Mouse (Mus musculus) heart, adult 18-20 months (tissue): ENCODE data around the gene Polr2e. TPM values are rescaled to one million over a fixed set of nuclear protein-coding genes. Genes with fewer than 3 reads are reported as not detected.

Experiments
- DNase-seq, 2 experiments: peaks; one replicate each; pipeline ENCODE4 v3.0.0; 2021 to 2022; ENCODE audit warnings: mixed read lengths in 1 of 2
- total RNA-seq, 2 experiments: library from RNA; stranded (reverse); gene quantifications; 2 replicates each; pipeline ENCODE4 v1.2.3; 2021

The Polr2e gene
- total RNA-seq, 2 experiments from 2014 or later = 92.9 to 97.6 TPM

DNA sequence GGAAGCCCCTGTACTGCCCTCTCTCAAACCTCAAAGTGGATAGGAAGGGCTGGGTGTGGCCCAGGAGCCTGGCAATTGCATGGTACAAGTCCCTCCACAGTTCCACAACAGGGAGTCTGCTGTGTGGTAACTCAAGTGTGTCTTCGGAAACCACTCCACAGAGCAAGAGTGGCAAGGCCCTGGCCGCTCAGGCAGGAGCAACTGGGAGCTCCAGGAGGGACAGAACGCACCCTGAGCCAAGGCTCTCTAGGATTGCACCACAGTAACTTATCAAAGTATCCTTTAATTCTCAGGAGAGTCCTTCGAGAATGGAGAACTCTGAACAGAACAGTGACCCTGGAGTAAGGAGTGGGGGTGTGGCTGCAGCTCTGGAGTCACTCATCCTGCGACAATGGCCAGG, 3.9 kb downstream of the Polr2e start:
- no peak for DNase-seq

DNA sequence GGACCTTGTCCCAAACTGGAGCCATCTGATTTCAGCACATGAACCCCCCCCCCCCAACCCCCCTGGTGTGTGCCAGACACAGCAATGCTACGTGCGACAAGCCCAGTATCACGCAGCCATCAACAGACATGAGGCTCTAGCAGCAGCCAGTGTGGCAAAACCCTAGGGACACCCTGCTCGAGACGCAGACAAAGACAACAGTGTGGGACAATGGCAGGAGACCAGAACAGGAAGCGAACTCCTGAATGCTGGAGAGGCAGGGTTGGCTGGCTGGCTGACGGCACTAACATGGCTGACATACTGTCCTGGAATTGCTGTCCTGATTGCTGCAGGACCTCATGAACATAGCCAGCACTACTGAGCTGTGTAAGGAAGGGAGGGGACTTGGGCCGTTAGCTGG, 4.4 kb downstream of the Polr2e start:
- DNase-seq = peak in 1 of 2 experiments; percentile 69

GRCm38 (mm10) chr10:80033511-80034391, 5.8 kb downstream of the Polr2e start:
- peak; percentile 71 to 72 for DNase-seq

DNA sequence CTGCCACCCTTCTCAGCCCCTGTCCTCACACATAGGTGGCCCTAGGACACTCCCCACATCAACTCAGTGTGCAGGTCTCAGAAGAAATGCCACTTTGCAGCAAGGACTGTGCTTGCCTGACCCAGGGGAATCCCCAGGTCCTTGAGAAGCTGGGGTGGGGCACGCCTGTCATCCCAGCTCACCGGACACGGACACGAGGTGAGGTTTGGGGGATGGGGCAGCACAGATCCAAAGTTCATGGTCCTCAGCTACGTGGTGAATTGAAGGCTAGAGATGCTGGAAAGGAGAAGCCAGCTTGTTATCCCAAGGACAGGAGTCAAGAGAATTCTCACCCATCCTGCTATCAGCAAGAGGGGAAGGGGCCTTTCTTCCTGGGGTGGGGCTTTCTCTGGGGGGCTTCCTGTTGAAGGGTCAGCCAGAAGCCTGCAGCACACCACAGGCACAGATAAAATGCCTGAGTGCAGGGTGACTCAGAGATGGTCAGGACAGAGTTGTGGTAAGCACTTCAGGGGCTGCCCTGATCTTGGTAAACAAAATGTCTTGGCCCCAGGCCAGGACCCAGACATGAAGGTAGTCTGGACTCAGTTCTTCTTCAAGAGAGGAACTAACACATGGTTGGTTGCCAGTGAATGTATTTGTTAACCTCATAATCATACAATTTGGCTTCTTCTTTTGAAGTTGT, 6.7 kb downstream of the Polr2e start:
- peak; percentile 74 to 87 for DNase-seq

DNA sequence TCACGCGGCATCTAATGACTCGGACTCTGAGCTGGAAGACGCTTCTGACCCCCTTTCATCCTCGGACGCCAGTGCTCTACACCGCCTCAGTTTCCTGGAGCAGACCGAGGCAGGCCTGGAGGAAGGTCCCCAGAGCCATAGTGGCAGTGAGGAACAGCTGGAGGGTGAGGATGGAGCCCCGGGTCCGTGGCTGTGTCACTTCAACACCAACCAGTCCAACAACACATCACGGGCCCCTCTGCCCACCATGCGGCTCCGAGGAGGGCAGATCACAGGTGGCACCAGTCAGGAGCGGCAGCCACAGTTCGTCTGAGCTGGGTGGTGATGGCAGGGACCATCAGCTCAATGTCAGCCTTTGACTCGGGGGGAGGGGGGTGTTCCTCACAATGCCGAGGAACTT, 8.9 kb downstream of the Polr2e start:
- DNase-seq = no peak

DNA sequence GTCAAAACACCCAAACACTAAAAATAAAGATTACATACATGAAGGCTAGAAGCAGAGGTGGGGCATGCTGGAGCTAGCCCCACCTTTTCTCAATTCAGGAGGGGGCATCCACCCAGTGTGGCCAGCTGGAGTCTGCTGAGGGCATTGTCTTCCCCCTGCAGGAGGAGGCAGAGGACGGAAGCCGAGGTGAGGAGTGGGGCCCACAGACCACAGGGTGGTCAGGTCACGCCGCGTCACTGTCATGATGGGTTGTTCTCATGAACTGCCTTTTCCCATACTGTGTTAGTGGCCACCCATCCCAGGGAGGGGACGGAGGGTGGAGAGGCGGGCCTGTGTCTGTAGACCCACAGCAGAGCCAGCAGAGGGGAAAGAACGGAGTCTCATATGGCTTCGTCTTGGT, 9.4 kb downstream of the Polr2e start:
- DNase-seq = no peak

- no peak for DNase-seq
These were observed 11.1 kb downstream of the Polr2e start for GRCm38 (mm10) chr10:80028521-80028846.

DNA sequence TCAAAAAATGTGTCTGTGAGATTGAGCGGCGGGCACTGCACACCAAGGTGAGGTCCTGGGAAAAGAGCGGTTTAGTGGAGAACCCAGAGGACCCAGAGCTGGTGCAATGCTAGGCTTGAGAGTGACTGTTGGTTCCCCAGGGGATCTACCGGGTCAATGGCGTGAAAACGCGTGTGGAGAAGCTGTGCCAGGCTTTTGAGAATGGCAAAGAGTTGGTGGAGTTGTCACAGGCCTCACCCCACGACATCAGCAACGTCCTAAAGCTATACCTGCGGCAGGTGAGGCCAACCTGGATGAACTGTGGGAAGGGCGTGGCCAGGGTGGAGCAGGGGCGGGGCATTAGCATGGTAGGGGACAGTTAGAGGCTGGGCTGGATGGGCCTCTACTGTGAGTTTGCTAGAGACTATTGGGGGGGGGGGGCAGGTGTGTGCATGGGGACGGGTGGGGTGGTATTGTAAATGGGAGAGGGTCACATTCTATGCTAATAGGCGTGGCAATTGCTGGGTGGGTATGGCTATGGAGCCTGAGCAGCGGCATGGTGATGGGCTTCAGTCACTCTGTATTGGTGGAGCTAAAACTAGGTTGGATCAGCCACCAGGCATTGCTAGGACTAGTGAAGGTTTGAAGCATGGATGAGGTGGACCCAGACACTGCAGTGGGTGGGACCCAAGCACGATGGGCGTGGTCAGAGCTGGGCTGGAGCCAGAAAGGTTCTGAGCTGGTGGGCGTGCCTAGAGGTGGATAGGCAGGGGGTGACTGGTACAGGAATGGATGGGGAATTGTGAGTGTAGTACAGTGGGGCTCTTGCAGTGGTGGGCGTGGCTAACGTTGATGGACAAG, 11.7 kb downstream of the Polr2e start:
- no peak for DNase-seq

GRCm38 (mm10) chr10:80025889-80026288, 13.7 kb downstream of the Polr2e start:
- no peak for DNase-seq

- DNase-seq = no peak
These were observed 14.1 kb downstream of the Polr2e start for GRCm38 (mm10) chr10:80025463-80025862.

GRCm38 (mm10) chr10:80025044-80025347, 14.6 kb downstream of the Polr2e start:
- no peak for DNase-seq

GRCm38 (mm10) chr10:80024229-80025043, 15.2 kb downstream of the Polr2e start:
- DNase-seq = peak in 1 of 2 experiments; percentile 63

DNA sequence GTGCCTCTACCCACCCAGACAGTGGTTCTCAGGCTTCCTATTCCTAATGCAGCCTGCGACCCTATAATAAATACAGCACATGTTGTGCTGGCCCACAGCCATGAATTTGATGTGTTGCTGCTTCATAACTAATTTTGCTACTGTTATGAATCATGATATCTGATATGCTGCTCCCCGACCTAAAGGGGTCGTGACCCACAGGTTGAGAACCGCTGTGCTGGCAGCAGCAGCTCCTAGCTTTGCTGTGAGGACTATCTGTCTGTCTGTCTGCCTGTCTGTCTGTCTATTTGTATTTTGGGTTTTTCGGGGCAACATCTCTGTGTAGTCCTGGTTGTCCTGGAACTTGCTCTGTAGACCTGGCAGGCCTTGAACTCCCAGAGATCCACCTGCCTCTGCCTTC, 15.8 kb downstream of the Polr2e start:
- DNase-seq = no peak

GRCm38 (mm10) chr10:80022806-80023205, 16.8 kb downstream of the Polr2e start:
- no peak for DNase-seq

DNA sequence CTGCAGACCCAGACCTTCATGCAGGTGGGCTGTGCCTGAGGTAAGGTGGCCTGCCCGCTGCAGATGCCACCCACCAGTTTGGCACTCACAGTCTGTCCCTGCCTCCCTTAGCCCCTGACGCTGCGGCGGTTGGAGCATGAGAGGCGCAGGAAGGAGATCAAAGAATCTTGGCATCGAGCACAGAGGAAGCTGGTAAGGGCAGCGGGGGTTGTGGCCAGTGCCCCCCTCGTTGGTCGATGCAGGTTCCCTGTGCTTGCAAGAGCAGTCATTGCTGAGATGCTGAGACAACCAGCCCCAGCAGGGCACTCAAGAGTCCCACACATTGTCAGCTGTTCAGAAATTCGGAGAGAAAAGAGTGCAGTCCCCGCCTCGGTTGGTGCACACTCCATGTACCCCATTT, 17.4 kb downstream of the Polr2e start:
- DNase-seq = no peak

DNA sequence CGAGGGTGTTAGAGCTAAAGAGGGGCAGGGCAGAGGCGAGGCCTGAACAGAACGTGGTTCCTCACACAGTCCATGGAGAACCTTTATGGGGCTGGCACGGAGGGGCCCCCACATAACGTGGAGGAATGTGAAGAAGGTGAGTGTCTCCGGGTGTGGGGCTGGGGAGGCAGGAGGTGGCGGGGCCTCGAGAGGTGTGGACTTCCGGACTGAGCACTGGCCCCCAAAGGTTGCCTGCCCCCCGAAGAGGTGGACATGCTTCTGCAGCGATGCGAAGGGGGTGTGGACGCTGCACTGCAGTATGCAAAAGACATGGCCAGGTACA, 18.3 kb downstream of the Polr2e start:
- DNase-seq = no peak

DNA sequence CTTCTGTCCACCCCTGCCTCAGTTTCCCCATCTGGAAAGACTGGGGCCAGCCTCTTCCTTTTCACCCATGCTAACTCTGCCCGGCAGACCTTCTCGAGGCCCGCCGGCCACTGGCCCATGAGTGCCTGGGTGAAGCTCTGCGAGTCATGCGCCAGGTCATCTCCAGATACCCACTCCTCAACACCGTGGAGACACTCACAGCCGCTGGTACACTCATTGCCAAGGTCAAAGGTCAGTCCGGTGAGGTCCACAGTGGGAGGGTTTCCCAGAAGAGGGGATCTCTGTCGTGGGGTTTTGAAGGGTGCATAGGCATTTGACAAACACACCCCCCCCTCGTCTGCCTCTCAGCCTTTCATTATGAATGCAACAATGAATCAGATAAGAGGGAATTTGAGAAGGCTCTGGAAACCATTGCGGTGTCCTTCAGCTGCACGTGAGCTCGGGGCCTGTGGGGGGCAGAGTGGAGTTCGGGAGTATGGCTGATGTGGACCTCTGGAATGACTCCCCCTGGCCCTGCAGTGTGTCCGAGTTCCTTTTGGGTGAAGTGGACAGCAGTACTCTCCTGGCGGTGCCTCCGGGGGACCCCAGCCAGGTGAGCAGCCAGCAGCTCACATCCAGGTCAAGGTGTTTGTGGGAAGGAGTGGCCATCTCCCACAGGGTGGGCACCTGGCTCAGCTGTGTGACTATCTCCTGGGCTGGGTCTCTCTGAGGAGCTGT, 18.8 kb downstream of the Polr2e start:
- no peak for DNase-seq

GRCm38 (mm10) chr10:80020191-80020590, 19.4 kb downstream of the Polr2e start:
- DNase-seq = no peak

GRCm38 (mm10) chr10:80019471-80020131, 20.0 kb downstream of the Polr2e start:
- DNase-seq = peak in 1 of 2 experiments; percentile 63

DNA sequence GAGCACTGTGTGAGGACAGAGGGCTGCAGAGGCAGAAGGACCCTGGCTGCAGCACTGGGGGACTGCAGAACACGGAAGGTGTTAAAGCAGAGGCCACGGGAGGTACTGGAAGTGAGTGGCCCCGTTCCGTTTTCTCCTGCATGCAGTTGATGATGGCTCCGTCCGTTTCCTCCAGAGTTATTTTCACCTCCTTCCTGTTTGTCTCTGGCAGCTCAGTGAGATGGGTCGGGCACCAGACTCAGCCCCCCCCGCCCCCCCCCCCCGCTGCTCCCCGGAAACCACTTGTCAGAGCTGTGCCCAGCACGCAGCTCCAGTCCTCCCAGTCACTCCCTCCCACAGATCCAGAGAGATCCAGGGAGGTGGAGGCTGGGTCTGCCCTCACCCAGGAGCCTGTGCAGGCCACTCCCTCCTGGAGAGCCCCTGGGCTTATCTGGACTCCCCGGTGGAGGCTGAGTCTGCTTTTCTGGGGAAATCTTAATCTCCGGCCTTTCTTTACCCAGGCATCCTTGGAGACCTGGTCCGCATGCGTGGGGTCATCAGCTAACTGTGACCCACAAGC, 20.8 kb downstream of the Polr2e start:
- DNase-seq = peak in 1 of 2 experiments; percentile 78

DNA sequence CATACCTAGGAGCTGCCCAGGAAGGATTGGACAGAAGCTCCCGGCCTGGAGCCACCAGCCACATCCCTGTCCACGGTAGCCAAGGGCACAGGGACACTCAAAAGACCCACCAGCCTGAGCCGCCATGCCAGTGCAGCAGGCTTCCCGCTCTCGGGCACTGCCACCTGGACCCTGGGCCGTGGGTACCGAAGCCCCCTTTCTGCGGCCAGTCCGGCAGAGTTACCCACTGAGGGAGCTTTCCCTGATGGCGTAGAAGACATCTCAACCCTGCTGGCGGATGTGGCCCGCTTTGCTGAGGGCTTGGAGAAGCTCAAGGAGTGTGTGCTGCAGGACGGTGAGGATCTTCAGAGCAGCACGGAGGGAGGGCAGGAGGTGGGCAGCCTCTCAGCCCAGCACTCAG, 21.8 kb downstream of the Polr2e start:
- no peak for DNase-seq
